Comparison of ENCODE assay signal across 14 mouse cellular contexts in genomic region chr10:111721068-111721467, GRCm38 (mm10).
A peak's percentile ranks its signal among the peaks of the same experiment; 100 is the strongest.
DNase-seq lines count a peak whose midpoint lies in the region; ATAC-seq lines count a peak whose summit lies in the region.
"Had no signal": no experiment of that assay in that cellular context is flagged by ENCODE, and none has a peak within 500 bp of the region (broad histone marks: within the 10 kb centered on the region; RNA-seq: fewer than 3 reads in every experiment).

No protein-coding gene starts in this region.

- ATAC-seq in heart, embryonic 12.5 days (ENCODE audit: insufficient number of reproducible peaks, low FRiP score) = no peak

- H3K9ac ChIP-seq in heart, embryonic 12.5 days = no peak overlapping the region
- H3K9ac ChIP-seq: liver, embryonic 14.5 days had no signal

- H3K4me1 ChIP-seq in heart, embryonic 12.5 days (replicated peaks) = peaks cover 28% of the 10 kb centered on the region
- H3K4me1 ChIP-seq in megakaryocyte, embryonic 14.5 days = peaks cover 31% of the 10 kb centered on the region
- peaks cover 7% of the 10 kb centered on the region; the same call in 1 of the 2 replicates for H3K4me1 ChIP-seq in midbrain, embryonic 10.5 days

- WGBS in heart, embryonic 12.5 days = 36% methylated on average over 5 of the region's 5 CpGs
- WGBS in midbrain, embryonic 10.5 days = 80% methylated on average over 5 of the region's 5 CpGs

- DNase-seq in adrenal gland, adult (ENCODE audit: inconsistent age in 2 of 2, low spot score in 1 of 2) = peak; percentile 36 to 73
- no peak for DNase-seq in adrenal gland, adult 18-20 months (ENCODE audit: low spot score in 2 of 2)
- peak; percentile 14 for DNase-seq in layer of hippocampus, adult 9-11 months
- DNase-seq in layer of hippocampus, postnatal 25 days (ENCODE audit: extremely low spot score in 1 of 2, low spot score in 1 of 2) = no peak
- DNase-seq in midbrain, embryonic 10.5 days (ENCODE audit: low spot score) = no peak
- no peak for DNase-seq in cerebellum, postnatal 25 days
- DNase-seq: adrenal gland, postnatal 25 days; kidney, adult 8-10 months; spleen, adult 18-20 months; thymus, adult 18-20 months had no signal

- no peak overlapping the region for H3K4me2 ChIP-seq in heart, embryonic 12.5 days

- peak overlapping the region; percentile 51; the same call in 1 of the 2 replicates for H3K27ac ChIP-seq in heart, embryonic 12.5 days (ENCODE audit: poor library complexity, severe bottlenecking)
- no peak overlapping the region for H3K27ac ChIP-seq in midbrain, embryonic 10.5 days (replicated peaks)
- H3K27ac ChIP-seq: liver, embryonic 14.5 days had no signal

- H3K4me3 ChIP-seq in heart, embryonic 12.5 days = no peak overlapping the region
- peak overlapping the region; percentile 47 for H3K4me3 ChIP-seq in megakaryocyte, embryonic 14.5 days (replicated peaks)
- H3K4me3 ChIP-seq in midbrain, embryonic 10.5 days = no peak overlapping the region

- H3K27me3 ChIP-seq in heart, embryonic 12.5 days (replicated peaks) = no peaks in the 10 kb centered on the region
- peaks cover 5% of the 10 kb centered on the region for H3K27me3 ChIP-seq in megakaryocyte, embryonic 14.5 days (replicated peaks)
- no peaks in the 10 kb centered on the region for H3K27me3 ChIP-seq in midbrain, embryonic 10.5 days (ENCODE audit: low read depth, poor library complexity, severe bottlenecking)

- H3K9me3 ChIP-seq in heart, embryonic 12.5 days (replicated peaks) = no peaks in the 10 kb centered on the region
- H3K9me3 ChIP-seq in megakaryocyte, embryonic 14.5 days = no peaks in the 10 kb centered on the region
- no peaks in the 10 kb centered on the region for H3K9me3 ChIP-seq in midbrain, embryonic 10.5 days (replicated peaks)
- H3K9me3 ChIP-seq: G1E had no signal

- no peaks in the 10 kb centered on the region for H3K36me3 ChIP-seq in heart, embryonic 12.5 days
- H3K36me3 ChIP-seq in megakaryocyte, embryonic 14.5 days (replicated peaks; ENCODE audit: low read length) = no peaks in the 10 kb centered on the region
- no peaks in the 10 kb centered on the region for H3K36me3 ChIP-seq in midbrain, embryonic 10.5 days
- H3K36me3 ChIP-seq: G1E had no signal

Comparison
In these comparisons a context has a peak if more than half of its experiments do, and no peak if none do; other contexts are left out.
1. DNase-seq: peak in adrenal gland, adult (2 of 2) and layer of hippocampus, adult 9-11 months (single experiment); none in adrenal gland, adult 18-20 months (0 of 2), layer of hippocampus, postnatal 25 days (0 of 2), midbrain, embryonic 10.5 days (single experiment) and cerebellum, postnatal 25 days (0 of 2).